Mouse (Mus musculus) spleen, adult 2 months (tissue): ENCODE measurements around the gene Apbb2. TPM values are rescaled to one million over a fixed set of nuclear protein-coding genes. Genes with fewer than 3 reads are reported as not detected.

ENCODE experiments used
- DNase-seq, 2 experiments: peaks; one replicate each; pipeline versions ENCODE4 v3.0.0 to v3.0.0-alpha.2; 2012 to 2021; ENCODE audit warnings: low spot score in 2 of 2, low read depth in 1 of 2
- H3K27ac ChIP-seq: fragments of 200-500 bp; 2 replicates; pipeline ENCODE4 v1.5.1; 2012; ENCODE audit warnings: low read length, inconsistent platforms; ENCODE audit not compliant: insufficient read depth
- H3K27me3 ChIP-seq: fragments of 200-500 bp; 2 replicates; pipeline ENCODE4 v1.6.1; 2012; ENCODE audit warnings: mild to moderate bottlenecking, moderate library complexity, low read length, inconsistent platforms; ENCODE audit not compliant: control insufficient read depth, insufficient read depth
- H3K36me3 ChIP-seq: fragments of 200-500 bp; 2 replicates; pipeline ENCODE4 v1.6.1; 2012; ENCODE audit warnings: mild to moderate bottlenecking, low read length, inconsistent platforms; ENCODE audit not compliant: control insufficient read depth, insufficient read depth
- H3K4me1 ChIP-seq: fragments of 200-500 bp; 2 replicates; pipeline ENCODE4 v1.6.1; 2011; ENCODE audit warnings: inconsistent platforms; ENCODE audit not compliant: control insufficient read depth, insufficient read depth, insufficient read length
- H3K4me3 ChIP-seq: fragments of 200-500 bp; 2 replicates; pipeline ENCODE4 v1.5.1; 2011; ENCODE audit warnings: mild to moderate bottlenecking, inconsistent platforms; ENCODE audit not compliant: insufficient read depth, insufficient read length; ENCODE audit errors: extremely low read depth
- CTCF ChIP-seq: fragments of 200-500 bp; IDR thresholded peaks from 2 replicates; pipeline ENCODE4 v1.5.1; 2011; ENCODE audit warnings: mild to moderate bottlenecking, inconsistent platforms; ENCODE audit not compliant: insufficient read depth, insufficient read length, insufficient replicate concordance; ENCODE audit errors: extremely low read depth
- POLR2A ChIP-seq: fragments of 200-500 bp; IDR thresholded peaks from 2 replicates; pipeline ENCODE4 v1.6.1; 2011; ENCODE audit warnings: low read depth, low read length, inconsistent platforms
- WGBS: fragments of 180-500 bp; shearing (Covaris S2); methylation state at CpG from one replicate; pipeline ENCODE4 v1.1.7; 2018; 5-methylcytosine and 5-hydroxymethylcytosine counted together
- polyA plus RNA-seq: library from polyadenylated mRNA; depleted of rRNA; stranded (reverse); fragments of >200 nt; gene quantifications from 2 replicates; pipeline ENCODE4 v1.2.3, GENCODE M21; 2012

Gene Apbb2
- polyA plus RNA-seq, 1 experiment = 2.6 TPM

GRCm38 (mm10) chr5:66305511-66305910 lies 313.1 kb downstream of the Apbb2 start:
- WGBS = 88% methylated on average over 8 of the region's 8 CpGs
- Histone ChIP-seq H3K27ac (no peak overlapping the region), H3K4me3 (no peak overlapping the region), H3K36me3 (no peaks in the 10 kb centered on the region), H3K4me1 (no peaks in the 10 kb centered on the region), H3K27me3 (no peaks in the 10 kb centered on the region)
- TF ChIP-seq CTCF = no peak
- DNase-seq = no peak

GRCm38 (mm10) chr5:66304300-66305067 lies 314.1 kb downstream of the Apbb2 start:
- H3K36me3 ChIP-seq = no peaks in the 10 kb centered on the region
- DNase-seq = no peak

GRCm38 (mm10) chr5:66302873-66303272 lies 315.7 kb downstream of the Apbb2 start:
- DNase-seq = no peak
- TF ChIP-seq CTCF (no peak), POLR2A (no peak)
- WGBS = 87% methylated on average over 2 of the region's 2 CpGs
- Histone ChIP-seq H3K4me1 (no peaks in the 10 kb centered on the region), H3K36me3 (no peaks in the 10 kb centered on the region), H3K27ac (no peak overlapping the region), H3K4me3 (no peak overlapping the region), H3K27me3 (no peaks in the 10 kb centered on the region)

More at GRCm38 (mm10) chr5:66304300-66305067, 314.1 kb downstream of the Apbb2 start:
- no peak overlapping the region for H3K4me3 ChIP-seq
- H3K27me3 ChIP-seq = no peaks in the 10 kb centered on the region
- no peaks in the 10 kb centered on the region for H3K4me1 ChIP-seq
- TF ChIP-seq CTCF (no peak), POLR2A (no peak)
- WGBS = 88% methylated on average over 11 of the region's 11 CpGs
- H3K27ac ChIP-seq = no peak overlapping the region

- no peak for DNase-seq
- Histone ChIP-seq H3K4me1 (no peaks in the 10 kb centered on the region), H3K27ac (no peak overlapping the region), H3K36me3 (no peaks in the 10 kb centered on the region), H3K4me3 (no peak overlapping the region), H3K27me3 (no peaks in the 10 kb centered on the region)
- 91% methylated on average over 21 of the region's 21 CpGs for WGBS
- TF ChIP-seq POLR2A (no peak), CTCF (no peak)
Observed at GRCm38 (mm10) chr5:66302085-66302815, 316.3 kb downstream of the Apbb2 start.

- no peak overlapping the region for H3K4me3 ChIP-seq
- no peak for TF ChIP-seq CTCF
- TF ChIP-seq POLR2A = no peak
- H3K4me1 ChIP-seq = no peaks in the 10 kb centered on the region
- DNase-seq = no peak
- 93% methylated on average over 13 of the region's 13 CpGs for WGBS
- no peaks in the 10 kb centered on the region for H3K36me3 ChIP-seq
- H3K27me3 ChIP-seq = no peaks in the 10 kb centered on the region
- H3K27ac ChIP-seq = no peak overlapping the region
Observed at GRCm38 (mm10) chr5:66300576-66300975, 318.0 kb downstream of the Apbb2 start.

GRCm38 (mm10) chr5:66298856-66299255 lies 319.7 kb downstream of the Apbb2 start:
- Histone ChIP-seq H3K27me3 (no peaks in the 10 kb centered on the region), H3K4me3 (no peak overlapping the region), H3K27ac (no peak overlapping the region), H3K4me1 (no peaks in the 10 kb centered on the region), H3K36me3 (no peaks in the 10 kb centered on the region)
- 81% methylated on average over 6 of the region's 6 CpGs for WGBS
- TF ChIP-seq POLR2A (no peak), CTCF (no peak)
- DNase-seq = no peak

GRCm38 (mm10) chr5:66296116-66296515 lies 322.5 kb downstream of the Apbb2 start:
- WGBS = 94% methylated on average over 5 of the region's 5 CpGs
- TF ChIP-seq POLR2A (no peak), CTCF (no peak)
- no peaks in the 10 kb centered on the region for H3K4me1 ChIP-seq

More at GRCm38 (mm10) chr5:66296116-66296515, 322.5 kb downstream of the Apbb2 start:
- H3K27ac ChIP-seq = no peak overlapping the region
- no peak overlapping the region for H3K4me3 ChIP-seq
- no peak for DNase-seq
- H3K27me3 ChIP-seq = no peaks in the 10 kb centered on the region
- H3K36me3 ChIP-seq = no peaks in the 10 kb centered on the region
